Mouse (Mus musculus): ENCODE results near the gene C2cd3. TPM values are rescaled to one million over a fixed set of nuclear protein-coding genes. Genes with fewer than 3 reads are reported as not detected.

Gene C2cd3
- total and polyA plus RNA-seq, 3 experiments, result 8.5 to 23.5 TPM; not detected in 1

GRCm38 (mm10) chr7:100407677-100408076 is 35.6 kb downstream of the C2cd3 start:
- TF ChIP-seq ZC3H11A (IDR thresholded peaks at IDR 0.05; ENCODE audit: low read depth, low read length) (no peak), TBP (IDR thresholded peaks at IDR 0.05; ENCODE audit: low read depth, low read length) (no peak), USF1 (IDR thresholded peaks at IDR 0.05; ENCODE audit: low read depth, low read length) (no peak), NRF1 (IDR thresholded peaks at IDR 0.05; ENCODE audit: insufficient read depth, low read depth, low read length, poor library complexity, severe bottlenecking) (no peak), NELFE (IDR thresholded peaks at IDR 0.05; ENCODE audit: low read depth, low read length) (no peak), MYC (IDR thresholded peaks at IDR 0.05; ENCODE audit: low read depth, low read length) (no peak), SIN3A (IDR thresholded peaks at IDR 0.05; ENCODE audit: low read length) (no peak), POLR2AphosphoS2 (IDR thresholded peaks at IDR 0.05; ENCODE audit: low read length) (no peak), MAX (IDR thresholded peaks at IDR 0.05; ENCODE audit: low read length) (no peak), MXI1 (IDR thresholded peaks at IDR 0.05; ENCODE audit: low read depth, low read length) (no peak), TAL1 (IDR thresholded peaks at IDR 0.05; ENCODE audit: low read length) (no peak)
- H3K27ac ChIP-seq (ENCODE audit: control insufficient read depth, low read depth, low read length), result no peak overlapping the region
- no peak for DNase-seq (ENCODE audit: low read depth, low spot score)
- peaks cover 0 to 3% of the 10 kb centered on the region in 2 experiments; a peak in 2 of 4 replicates for H3K36me3 ChIP-seq (ENCODE audit: control insufficient read depth in 1 of 2, insufficient read depth in 2 of 2, low read length in 2 of 2)
- no peaks in the 10 kb centered on the region for H3K9me3 ChIP-seq (replicated peaks; ENCODE audit: insufficient read depth, low read length)
- H3K27me3 ChIP-seq (ENCODE audit: control insufficient read depth in 1 of 2, insufficient read depth in 2 of 2, low read length in 2 of 2), result no peaks in the 10 kb centered on the region
- H3K4me3 ChIP-seq (ENCODE audit: control insufficient read depth in 1 of 2, insufficient read depth in 1 of 2, low read depth in 2 of 2, low read length in 2 of 2), result no peak overlapping the region
- H3K9ac ChIP-seq (ENCODE audit: control insufficient read depth, low read depth, low read length, poor library complexity, severe bottlenecking), result no peak overlapping the region
- H3K79me2 ChIP-seq (ENCODE audit: control insufficient read depth, insufficient read depth, low read length, poor library complexity), result no peaks in the 10 kb centered on the region
- no peaks in the 10 kb centered on the region for H3K4me1 ChIP-seq (ENCODE audit: control insufficient read depth in 1 of 2, insufficient read depth in 2 of 2, low read length in 2 of 2)

GRCm38 (mm10) chr7:100408684-100409083 is 36.7 kb downstream of the C2cd3 start:
- no peaks in the 10 kb centered on the region for H3K9me3 ChIP-seq (replicated peaks; ENCODE audit: insufficient read depth, low read length)
- no peaks in the 10 kb centered on the region for H3K27me3 ChIP-seq (ENCODE audit: control insufficient read depth in 1 of 2, insufficient read depth in 2 of 2, low read length in 2 of 2)
- H3K4me1 ChIP-seq (ENCODE audit: control insufficient read depth in 1 of 2, insufficient read depth in 2 of 2, low read length in 2 of 2), result no peaks in the 10 kb centered on the region
- no peak overlapping the region for H3K4me3 ChIP-seq (ENCODE audit: control insufficient read depth in 1 of 2, insufficient read depth in 1 of 2, low read depth in 2 of 2, low read length in 2 of 2)
- H3K27ac ChIP-seq (ENCODE audit: control insufficient read depth, low read depth, low read length), result no peak overlapping the region
- DNase-seq (ENCODE audit: low read depth, low spot score), result no peak
- no peaks in the 10 kb centered on the region for H3K79me2 ChIP-seq (ENCODE audit: control insufficient read depth, insufficient read depth, low read length, poor library complexity)
- H3K9ac ChIP-seq (ENCODE audit: control insufficient read depth, low read depth, low read length, poor library complexity, severe bottlenecking), result no peak overlapping the region
- no peak for TF ChIP-seq EP300 (IDR thresholded peaks at IDR 0.05; ENCODE audit: low read depth in 1 of 2, low read length in 2 of 2)
- no peak for TF ChIP-seq BHLHE40 (IDR thresholded peaks at IDR 0.05; ENCODE audit: borderline replicate concordance, low read depth, low read length)
- no peak for TF ChIP-seq CHD1 (IDR thresholded peaks at IDR 0.05; ENCODE audit: low read depth, low read length)
- TF ChIP-seq MAFK (IDR thresholded peaks at IDR 0.05; ENCODE audit: borderline replicate concordance, low read depth, low read length), result no peak
- no peak for TF ChIP-seq ZKSCAN1 (IDR thresholded peaks at IDR 0.05; ENCODE audit: low read depth, low read length)
- no peak for TF ChIP-seq ELF1 (IDR thresholded peaks at IDR 0.05; ENCODE audit: low read depth, low read length)
- no peak for TF ChIP-seq MYC (IDR thresholded peaks at IDR 0.05; ENCODE audit: low read depth, low read length)
- no peak for TF ChIP-seq TCF12 (IDR thresholded peaks at IDR 0.05; ENCODE audit: low read depth, low read length)
- TF ChIP-seq HCFC1 (IDR thresholded peaks at IDR 0.05; ENCODE audit: low read depth, low read length), result no peak
- TF ChIP-seq MAZ (IDR thresholded peaks at IDR 0.05; ENCODE audit: low read depth, low read length), result no peak
- TF ChIP-seq NRF1 (IDR thresholded peaks at IDR 0.05; ENCODE audit: insufficient read depth, low read depth, low read length, poor library complexity, severe bottlenecking), result no peak
- TF ChIP-seq MAX (IDR thresholded peaks at IDR 0.05; ENCODE audit: low read length), result no peak
- TF ChIP-seq TAL1 (IDR thresholded peaks at IDR 0.05; ENCODE audit: low read length), result no peak
- no peak for TF ChIP-seq USF2 (IDR thresholded peaks at IDR 0.05; ENCODE audit: borderline replicate concordance in 1 of 2, insufficient read depth in 1 of 2, low read depth in 1 of 2, low read length in 2 of 2)
- H3K36me3 ChIP-seq (ENCODE audit: control insufficient read depth in 1 of 2, insufficient read depth in 2 of 2, low read length in 2 of 2), result peaks cover 0 to 3% of the 10 kb centered on the region in 2 experiments; a peak in 2 of 4 replicates
